Mouse (Mus musculus): ENCODE measurements at regions not wholly inside any gene's neighbourhood (a gene's known extent, or its start where the extent isn't known, plus 50 kb on each side); places are given as distances from the start of the nearest gene placed in this dataset.
"Not testable (repeated sequence)": the region's sequence is repeated elsewhere in the genome, so short reads cannot be mapped to it uniquely, and the experiment has no call there.

DNA sequence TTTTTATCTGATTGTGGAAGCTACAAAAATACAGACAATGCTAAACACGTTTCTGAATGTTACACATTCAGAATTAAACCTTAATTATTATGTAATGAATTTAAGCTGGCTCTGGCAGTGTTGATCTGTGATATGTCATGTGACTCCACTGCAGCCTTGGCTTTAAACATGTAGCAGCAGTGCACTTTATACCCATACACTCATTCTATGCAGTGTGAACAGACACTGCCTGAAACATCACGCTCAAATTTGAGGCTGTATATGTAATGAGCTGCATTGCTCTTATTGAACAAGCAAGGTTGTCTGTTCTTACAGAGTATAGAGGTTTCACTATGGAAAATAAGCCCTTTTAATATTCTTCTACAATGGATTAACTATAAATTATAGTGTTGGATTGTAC is 235.9 kb upstream of the Zfp804b start:
- H3K27me3 ChIP-seq, result no peaks in the 10 kb centered on the region
- 58% methylated on average over 2 of the region's 2 CpGs for WGBS
- no peak overlapping the region for H3K4me3 ChIP-seq
- H3K4me2 ChIP-seq, result no peak overlapping the region
- no peak for ATAC-seq (ENCODE audit: insufficient number of reproducible peaks, low FRiP score, low TSS enrichment, low read depth)
- no peaks in the 10 kb centered on the region for H3K36me3 ChIP-seq
- no peak overlapping the region for H3K27ac ChIP-seq
- no peaks in the 10 kb centered on the region for H3K4me1 ChIP-seq
- no peaks in the 10 kb centered on the region for H3K9me3 ChIP-seq
- no peak overlapping the region for H3K9ac ChIP-seq

DNA sequence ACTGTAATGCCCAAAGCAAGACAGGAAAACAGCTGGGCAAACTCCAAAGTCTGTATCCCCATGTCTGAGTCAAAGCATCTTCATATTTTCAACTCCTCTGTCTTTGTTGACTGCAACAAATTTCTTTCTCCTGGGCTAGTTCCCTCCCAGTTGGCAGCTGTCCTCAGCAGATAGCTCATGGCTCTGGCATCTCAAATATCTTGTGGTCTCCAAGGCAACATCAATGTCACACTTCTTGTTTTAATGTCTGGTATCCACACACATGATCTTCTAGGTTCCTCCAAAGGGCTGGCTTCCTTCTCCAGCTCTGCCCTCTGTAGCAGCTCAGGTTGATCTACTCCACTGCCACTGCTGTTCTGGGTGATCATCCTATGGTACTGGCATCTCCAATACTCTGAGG is 242.0 kb upstream of the Zfp804b start:
- no peaks in the 10 kb centered on the region for H3K36me3 ChIP-seq
- H3K4me1 ChIP-seq, result no peaks in the 10 kb centered on the region
- H3K4me3 ChIP-seq, result no peak overlapping the region
- no peak overlapping the region for H3K4me2 ChIP-seq
- H3K9me3 ChIP-seq, result no peaks in the 10 kb centered on the region
- H3K27ac ChIP-seq, result no peak overlapping the region
- ATAC-seq (ENCODE audit: insufficient number of reproducible peaks, low FRiP score, low TSS enrichment, low read depth), result no peak
- no peaks in the 10 kb centered on the region for H3K27me3 ChIP-seq
- H3K9ac ChIP-seq, result no peak overlapping the region

DNA sequence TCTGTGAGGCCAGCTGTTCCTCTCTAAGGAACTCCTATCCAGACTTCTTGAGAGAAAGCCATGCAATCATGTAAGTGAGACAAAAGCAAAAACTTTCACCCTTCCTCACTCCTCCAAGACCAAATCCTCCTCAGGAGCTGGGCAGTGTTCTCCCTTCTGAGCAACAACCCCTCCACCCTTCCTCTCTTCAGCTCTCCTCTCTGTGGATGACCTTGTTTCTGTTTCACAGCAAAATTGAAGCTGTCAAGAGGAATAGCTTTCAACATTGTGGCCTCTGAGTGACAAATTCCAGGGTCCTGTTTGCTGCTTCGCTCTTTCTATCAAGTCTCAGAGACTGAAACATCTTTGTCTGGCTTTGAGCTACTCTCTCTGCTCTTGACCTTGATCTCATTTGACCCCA is 255.9 kb upstream of the Zfp804b start:
- WGBS, result 84% methylated on average over 1 of the region's 1 CpGs
- H3K27me3 ChIP-seq, result no peaks in the 10 kb centered on the region
- H3K36me3 ChIP-seq, result no peaks in the 10 kb centered on the region
- H3K27ac ChIP-seq, result no peak overlapping the region
- no peak overlapping the region for H3K4me2 ChIP-seq
- no peak for ATAC-seq (ENCODE audit: insufficient number of reproducible peaks, low FRiP score, low TSS enrichment, low read depth)
- H3K4me1 ChIP-seq, result no peaks in the 10 kb centered on the region
- H3K9ac ChIP-seq, result no peak overlapping the region
- no peaks in the 10 kb centered on the region for H3K9me3 ChIP-seq
- H3K4me3 ChIP-seq, result no peak overlapping the region

DNA sequence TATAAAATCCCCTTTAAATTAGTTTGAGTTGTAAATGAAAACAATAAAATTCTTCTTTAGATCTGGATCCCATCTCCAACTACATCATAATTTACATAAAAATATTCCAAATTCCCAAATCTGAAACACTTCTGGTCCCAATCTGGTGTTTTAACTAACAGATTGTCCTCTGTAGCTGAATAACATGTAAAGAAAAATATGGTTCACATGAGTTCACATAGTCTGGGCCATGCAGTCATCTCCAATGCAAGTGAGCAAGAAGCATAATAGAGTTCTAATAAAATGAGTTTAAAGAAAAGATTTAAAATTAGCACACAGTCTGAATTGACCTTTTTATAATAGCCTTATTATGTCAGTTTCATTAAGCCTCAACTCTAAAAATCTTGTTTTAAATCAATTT is 263.0 kb upstream of the Zfp804b start:
- H3K9ac ChIP-seq, result no peak overlapping the region
- H3K27ac ChIP-seq, result no peak overlapping the region
- H3K36me3 ChIP-seq, result no peaks in the 10 kb centered on the region
- no peak overlapping the region for H3K4me3 ChIP-seq
- H3K4me1 ChIP-seq, result no peaks in the 10 kb centered on the region
- ATAC-seq (ENCODE audit: insufficient number of reproducible peaks, low FRiP score, low TSS enrichment, low read depth), result no peak
- H3K9me3 ChIP-seq, result no peaks in the 10 kb centered on the region
- no peak overlapping the region for H3K4me2 ChIP-seq
- H3K27me3 ChIP-seq, result no peaks in the 10 kb centered on the region

DNA sequence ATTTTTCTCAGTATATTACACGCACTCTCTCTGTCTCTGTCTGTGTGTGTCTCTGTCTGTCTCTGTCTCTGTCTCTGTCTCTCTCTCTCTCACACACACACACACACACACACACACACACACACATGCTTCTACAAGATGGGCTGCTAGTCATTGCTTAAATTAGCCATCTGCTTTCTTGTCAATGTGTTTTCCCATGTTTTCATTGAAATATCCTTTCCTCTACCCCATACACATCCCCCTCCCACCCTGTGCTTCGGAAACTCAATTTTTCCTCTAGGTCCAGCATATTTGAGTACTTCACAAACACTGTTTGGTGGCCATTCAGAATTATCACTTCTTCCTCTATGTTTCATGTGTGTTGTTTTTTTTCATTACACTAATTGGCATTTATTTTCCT is 263.4 kb upstream of the Zfp804b start:
- no peak overlapping the region for H3K4me2 ChIP-seq
- H3K4me3 ChIP-seq, result no peak overlapping the region
- H3K36me3 ChIP-seq, result no peaks in the 10 kb centered on the region
- ATAC-seq (ENCODE audit: insufficient number of reproducible peaks, low FRiP score, low TSS enrichment, low read depth), result no peak
- H3K4me1 ChIP-seq, result no peaks in the 10 kb centered on the region
- WGBS, result 92% methylated on average over 2 of the region's 2 CpGs
- no peak overlapping the region for H3K9ac ChIP-seq
- no peaks in the 10 kb centered on the region for H3K27me3 ChIP-seq
- H3K27ac ChIP-seq, result no peak overlapping the region
- H3K9me3 ChIP-seq, result no peaks in the 10 kb centered on the region

DNA sequence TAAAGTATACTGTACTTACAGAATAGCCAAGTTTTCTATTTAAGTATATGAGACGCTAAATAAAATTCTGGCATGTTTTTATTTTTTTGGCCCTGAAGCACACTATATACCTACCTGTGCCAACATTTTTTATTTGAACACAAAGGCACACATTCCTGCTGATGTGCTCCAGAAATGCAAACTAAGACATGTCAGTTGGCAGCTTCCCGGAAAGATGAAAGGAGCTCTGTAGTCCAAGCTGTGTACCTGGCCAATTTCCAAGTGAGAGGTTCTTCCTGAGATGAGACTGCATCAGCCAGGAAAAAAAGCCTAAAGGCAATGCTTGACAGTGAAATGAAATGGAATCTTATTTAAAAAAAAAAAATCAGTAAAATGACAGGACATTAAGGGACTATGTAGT is 305.0 kb upstream of the Steap4 start:
- 45% methylated on average over 2 of the region's 2 CpGs for WGBS
- no peaks in the 10 kb centered on the region for H3K27me3 ChIP-seq
- H3K4me1 ChIP-seq, result no peaks in the 10 kb centered on the region
- ATAC-seq (ENCODE audit: insufficient number of reproducible peaks, low FRiP score, low TSS enrichment, low read depth), result no peak
- no peaks in the 10 kb centered on the region for H3K9me3 ChIP-seq
- H3K4me2 ChIP-seq, result no peak overlapping the region
- H3K9ac ChIP-seq, result no peak overlapping the region
- no peak overlapping the region for H3K4me3 ChIP-seq
- no peak overlapping the region for H3K27ac ChIP-seq
- H3K36me3 ChIP-seq, result no peaks in the 10 kb centered on the region

DNA sequence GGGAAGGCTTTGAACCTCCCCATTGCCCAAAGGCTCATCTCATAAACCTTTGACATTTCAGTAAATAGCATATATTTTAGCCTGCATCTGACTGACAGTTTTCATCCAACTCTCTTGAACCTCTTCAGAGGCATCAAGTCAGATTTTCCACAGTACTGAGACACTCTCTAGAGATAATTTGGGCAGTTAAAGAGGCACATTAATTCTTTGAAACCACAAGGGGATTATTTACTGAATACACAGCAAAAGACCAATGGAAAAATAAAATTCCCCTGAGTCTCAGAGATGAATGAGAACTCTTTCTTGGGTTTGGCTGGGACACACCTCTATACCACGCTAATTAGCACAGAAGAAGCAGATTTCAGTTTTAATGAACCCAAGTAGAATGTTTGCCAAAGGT is 258.5 kb upstream of the Steap4 start:
- no peaks in the 10 kb centered on the region for H3K9me3 ChIP-seq
- no peak overlapping the region for H3K4me2 ChIP-seq
- H3K27me3 ChIP-seq, result no peaks in the 10 kb centered on the region
- no peaks in the 10 kb centered on the region for H3K4me1 ChIP-seq
- WGBS, result 59% methylated on average over 1 of the region's 1 CpGs
- H3K27ac ChIP-seq, result no peak overlapping the region
- no peak overlapping the region for H3K9ac ChIP-seq
- ATAC-seq (ENCODE audit: insufficient number of reproducible peaks, low FRiP score, low TSS enrichment, low read depth), result no peak
- H3K36me3 ChIP-seq, result no peaks in the 10 kb centered on the region
- H3K4me3 ChIP-seq, result no peak overlapping the region

GRCm38 (mm10) chr5:7719557-7719956 is 240.7 kb upstream of the Steap4 start:
- no peak for ATAC-seq (ENCODE audit: insufficient number of reproducible peaks, low FRiP score, low TSS enrichment, low read depth)
- H3K9me3 ChIP-seq, result no peaks in the 10 kb centered on the region
- no peaks in the 10 kb centered on the region for H3K27me3 ChIP-seq
- H3K4me1 ChIP-seq, result no peaks in the 10 kb centered on the region
- H3K4me3 ChIP-seq, result no peak overlapping the region
- no peak overlapping the region for H3K9ac ChIP-seq
- H3K36me3 ChIP-seq, result no peaks in the 10 kb centered on the region
- no peak overlapping the region for H3K27ac ChIP-seq
- no peak overlapping the region for H3K4me2 ChIP-seq

DNA sequence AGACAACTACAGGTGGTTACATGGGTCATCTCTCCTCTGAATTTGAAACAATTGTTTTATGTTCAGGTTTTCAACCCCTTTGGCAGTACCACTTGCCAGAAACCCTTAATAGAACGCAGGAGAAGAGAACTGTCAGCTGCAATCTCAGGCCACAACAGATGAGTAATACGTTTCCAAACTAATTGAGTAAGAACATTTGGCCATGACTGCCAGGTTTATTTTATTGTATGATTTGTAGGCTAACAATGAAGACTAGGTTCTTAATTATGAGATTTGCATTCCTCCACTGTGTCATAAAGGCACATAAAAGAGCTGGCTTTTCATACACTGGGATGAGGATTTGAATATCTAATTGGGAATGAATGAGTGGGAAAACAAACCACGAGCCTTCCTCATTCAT is 240.2 kb upstream of the Steap4 start:
- no peak overlapping the region for H3K9ac ChIP-seq
- ATAC-seq (ENCODE audit: insufficient number of reproducible peaks, low FRiP score, low TSS enrichment, low read depth), result no peak
- H3K4me2 ChIP-seq, result no peak overlapping the region
- WGBS, result 68% methylated on average over 3 of the region's 3 CpGs
- H3K27me3 ChIP-seq, result no peaks in the 10 kb centered on the region
- H3K36me3 ChIP-seq, result no peaks in the 10 kb centered on the region
- H3K4me1 ChIP-seq, result no peaks in the 10 kb centered on the region
- H3K9me3 ChIP-seq, result no peaks in the 10 kb centered on the region
- H3K27ac ChIP-seq, result no peak overlapping the region
- H3K4me3 ChIP-seq, result no peak overlapping the region

- ATAC-seq (ENCODE audit: insufficient number of reproducible peaks, low FRiP score, low TSS enrichment, low read depth), result no peak
- Histone ChIP-seq H3K4me1 (no peaks in the 10 kb centered on the region), H3K4me2 (no peak overlapping the region), H3K27me3 (no peaks in the 10 kb centered on the region), H3K9ac (no peak overlapping the region), H3K36me3 (no peaks in the 10 kb centered on the region), H3K9me3 (no peaks in the 10 kb centered on the region), H3K27ac (no peak overlapping the region), H3K4me3 (no peak overlapping the region)
- 90% methylated on average over 2 of the region's 2 CpGs for WGBS
These were observed 239.6 kb upstream of the Steap4 start for GRCm38 (mm10) chr5:7720688-7721087.

DNA sequence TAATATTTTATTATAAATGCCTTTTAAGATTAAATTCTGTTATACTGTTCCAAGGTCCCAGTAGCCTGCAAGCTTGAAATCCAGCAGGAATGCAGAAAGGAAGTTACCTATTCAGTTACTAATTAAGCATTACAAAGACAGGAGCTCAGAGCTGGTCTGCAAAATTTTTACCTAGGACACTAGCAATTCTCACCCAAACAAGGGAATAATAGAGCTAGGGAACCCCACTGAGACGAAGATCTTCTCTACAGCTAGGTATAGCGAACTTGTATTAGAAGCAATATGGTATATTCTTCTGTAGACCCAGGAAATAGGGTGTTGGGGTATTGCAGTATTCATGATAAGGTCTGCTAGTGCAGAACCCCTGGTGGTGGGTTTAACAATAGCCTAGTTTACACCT is 227.7 kb upstream of the Steap4 start:
- not testable (repeated sequence) for H3K9me3 ChIP-seq; H3K36me3 ChIP-seq; H3K4me2 ChIP-seq; ATAC-seq (ENCODE audit: insufficient number of reproducible peaks, low FRiP score, low TSS enrichment, low read depth); H3K9ac ChIP-seq; H3K4me1 ChIP-seq; H3K27me3 ChIP-seq; H3K27ac ChIP-seq; H3K4me3 ChIP-seq
- 76% methylated on average over 2 of the region's 2 CpGs for WGBS

DNA sequence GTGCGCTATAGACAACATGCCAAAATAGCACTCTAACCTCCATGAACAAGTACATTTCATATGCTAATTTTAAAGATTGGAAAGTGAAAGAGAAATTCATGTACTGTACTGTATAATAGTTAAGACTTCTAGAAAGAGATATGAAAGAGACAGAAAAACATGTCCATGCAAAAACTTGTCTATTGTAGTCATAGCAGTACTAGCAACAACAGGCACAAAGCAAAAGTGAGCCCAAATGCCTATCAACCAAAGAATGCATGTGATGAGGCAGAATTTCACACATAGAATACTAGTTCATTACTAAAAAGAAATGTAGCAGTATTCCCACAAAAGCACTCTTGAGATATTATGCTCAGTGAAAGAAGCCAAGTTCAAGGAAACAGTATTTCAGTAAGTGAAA is 180.4 kb upstream of the Steap4 start:
- no peaks in the 10 kb centered on the region for H3K27me3 ChIP-seq
- no peaks in the 10 kb centered on the region for H3K4me1 ChIP-seq
- H3K4me3 ChIP-seq, result no peak overlapping the region
- no peak overlapping the region for H3K4me2 ChIP-seq
- H3K9ac ChIP-seq, result no peak overlapping the region
- WGBS, result 93% methylated on average over 1 of the region's 1 CpGs
- H3K36me3 ChIP-seq, result no peaks in the 10 kb centered on the region
- ATAC-seq (ENCODE audit: insufficient number of reproducible peaks, low FRiP score, low TSS enrichment, low read depth), result no peak
- H3K9me3 ChIP-seq, result no peaks in the 10 kb centered on the region
- H3K27ac ChIP-seq, result no peak overlapping the region

DNA sequence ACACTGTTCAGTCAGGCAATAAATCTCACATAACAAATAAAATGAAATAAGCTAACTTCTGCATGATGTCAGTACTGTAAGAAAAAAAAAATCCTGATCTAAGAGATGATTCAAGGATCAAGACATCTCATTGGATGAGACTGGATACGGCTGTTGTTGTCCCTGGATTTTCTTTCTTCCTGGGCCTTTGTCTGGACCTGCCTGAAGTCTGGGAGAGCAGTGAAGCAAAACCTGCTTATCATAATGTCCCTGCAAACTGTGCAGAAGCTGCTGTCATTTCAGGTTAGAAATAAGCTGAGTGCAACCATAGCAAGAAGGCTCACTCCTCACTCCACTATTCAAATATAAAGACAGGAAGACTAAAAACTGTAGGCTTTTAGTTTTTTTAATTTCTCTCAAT is 178.0 kb upstream of the Steap4 start:
- Histone ChIP-seq H3K9me3 (no peaks in the 10 kb centered on the region), H3K4me3 (no peak overlapping the region), H3K27me3 (no peaks in the 10 kb centered on the region), H3K9ac (no peak overlapping the region), H3K4me1 (no peaks in the 10 kb centered on the region), H3K4me2 (no peak overlapping the region), H3K27ac (no peak overlapping the region), H3K36me3 (no peaks in the 10 kb centered on the region)
- WGBS, result 75% methylated on average over 1 of the region's 1 CpGs
- no peak for ATAC-seq (ENCODE audit: insufficient number of reproducible peaks, low FRiP score, low TSS enrichment, low read depth)

Data from limb, embryonic 15.5 days (tissue).